Mouse (Mus musculus) megakaryocyte progenitor cell, adult 5-6 weeks (primary cell): ENCODE measurements around the gene Kras. TPM values are rescaled to one million over a fixed set of nuclear protein-coding genes. Genes with fewer than 3 reads are reported as not detected.

Experiments
- ATAC-seq: replicated peaks from 2 replicates; pipeline ENCODE4 v1.8.0; 2016; ENCODE audit warnings: mild to moderate bottlenecking, moderate TSS enrichment, inconsistent platforms; ENCODE audit not compliant: poor library complexity
- total RNA-seq, 2 experiments: library from RNA; stranded (forward) in 1 of 2; stranded (reverse) in 1 of 2; fragments of 157-497, 149-512 nt in 1 of 2; fragments of 200-1000 nt in 1 of 2; gene quantifications; 2 replicates each; pipeline versions ENCODE4 v1.2.3 to v1.2.4; 2015 to 2017

The Kras gene
- total RNA-seq, 2 experiments from 2014 or later, result 11.7 to 48.7 TPM

DNA sequence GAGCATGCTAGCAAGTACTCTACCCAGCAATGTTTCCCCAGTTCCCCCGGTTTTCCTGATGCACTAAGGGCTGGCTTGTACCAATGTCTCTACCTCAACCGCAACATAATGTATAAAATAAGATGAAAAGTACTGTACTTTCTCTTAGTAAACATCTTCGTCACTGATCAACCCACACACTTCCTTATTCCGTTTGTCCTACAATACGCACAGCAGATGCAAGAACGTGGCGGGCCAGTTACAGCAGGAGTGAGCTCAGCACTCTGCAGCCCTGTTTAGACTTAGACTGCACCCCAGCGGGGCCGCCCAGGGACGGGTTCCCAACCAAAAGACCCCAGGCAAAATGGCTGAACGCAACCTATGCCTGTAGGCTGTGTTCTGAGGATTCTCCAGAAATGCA is 56.6 kb downstream of the Kras start:
- ATAC-seq, result peak; percentile 96

DNA sequence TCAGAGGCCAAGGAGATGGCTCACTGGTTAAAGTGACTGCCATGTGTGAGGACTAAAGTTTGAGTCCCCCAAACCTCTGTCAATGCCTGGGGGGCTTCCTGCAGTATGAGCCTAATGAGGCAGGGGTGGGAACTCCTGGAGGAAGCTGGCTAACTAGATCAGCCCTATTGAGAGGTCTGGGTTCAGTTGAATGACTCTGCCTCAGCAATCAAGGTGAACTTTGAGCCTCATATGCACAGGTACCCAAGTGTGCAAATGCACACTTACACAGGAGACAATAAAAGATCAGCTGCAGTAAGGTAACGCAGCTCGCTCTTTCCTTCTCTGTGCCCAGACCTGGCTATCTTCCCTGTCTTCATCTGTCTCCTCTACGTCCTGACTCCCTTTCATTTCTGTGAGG is 57.0 kb downstream of the Kras start:
- no peak for ATAC-seq

DNA sequence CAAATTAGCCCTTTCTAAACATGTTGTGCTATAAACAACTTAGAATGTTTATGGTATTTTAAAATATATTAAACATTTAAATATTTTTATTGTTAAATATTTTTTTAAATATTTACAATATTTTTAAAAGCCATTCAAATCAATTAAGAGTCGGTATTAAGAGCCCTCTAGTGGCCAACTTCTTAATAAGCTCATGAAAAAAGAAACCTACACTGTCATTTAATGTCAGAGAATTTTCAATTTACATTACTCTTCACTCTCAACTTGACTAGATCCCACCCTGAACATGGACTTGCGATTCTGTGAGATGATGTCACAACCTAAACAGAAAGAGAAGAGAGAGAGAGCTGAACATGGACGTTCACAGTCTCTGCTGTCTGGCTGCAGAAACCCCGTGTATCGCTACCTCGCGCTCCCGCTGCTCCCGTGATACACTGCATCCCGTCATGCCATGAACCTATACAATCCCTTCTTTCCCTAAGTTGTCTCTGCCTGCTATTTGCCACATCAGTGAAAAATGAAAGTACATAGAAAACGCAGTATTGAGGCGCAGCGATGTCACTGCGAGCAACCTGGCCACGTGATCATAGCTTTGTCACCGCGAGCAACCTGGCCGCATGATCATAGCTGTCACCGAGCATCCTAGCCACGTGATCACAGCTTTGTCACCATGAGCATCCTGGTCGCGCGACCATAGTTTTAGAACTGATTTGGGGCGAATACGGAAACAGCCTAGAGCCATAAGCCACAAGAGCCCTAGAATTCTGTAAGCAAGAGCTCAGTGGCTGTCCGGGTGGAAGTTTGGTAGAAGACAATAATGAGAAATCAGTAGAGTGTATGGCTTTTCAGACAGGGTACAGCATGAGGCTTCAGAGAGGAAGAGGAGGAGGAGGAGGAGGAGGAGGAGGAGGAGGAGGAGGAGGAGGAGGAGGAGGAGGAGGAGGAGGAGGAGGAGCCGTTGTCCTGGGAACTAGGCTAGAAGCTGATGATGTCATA is 62.6 kb downstream of the Kras start:
- ATAC-seq, result peak; percentile 73

DNA sequence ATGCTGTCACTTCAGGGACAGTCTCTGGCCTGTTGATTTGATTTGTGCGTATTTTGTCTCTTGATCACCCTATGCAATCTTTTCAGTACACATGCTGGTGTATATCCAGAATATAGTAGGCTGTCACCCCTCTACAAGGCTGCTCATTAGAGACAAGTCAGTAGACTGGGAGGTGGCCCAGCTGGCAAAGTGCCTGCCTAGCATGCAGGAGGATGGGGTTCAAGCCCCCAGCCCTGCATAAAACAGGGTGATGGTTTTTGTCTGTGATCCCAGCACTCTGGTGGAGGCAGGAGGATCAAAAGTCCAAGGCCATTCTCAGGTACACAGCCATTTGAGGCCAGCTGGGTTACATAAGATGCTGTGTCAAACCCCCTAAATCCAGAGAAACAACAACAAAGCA is 63.9 kb downstream of the Kras start:
- no peak for ATAC-seq

DNA sequence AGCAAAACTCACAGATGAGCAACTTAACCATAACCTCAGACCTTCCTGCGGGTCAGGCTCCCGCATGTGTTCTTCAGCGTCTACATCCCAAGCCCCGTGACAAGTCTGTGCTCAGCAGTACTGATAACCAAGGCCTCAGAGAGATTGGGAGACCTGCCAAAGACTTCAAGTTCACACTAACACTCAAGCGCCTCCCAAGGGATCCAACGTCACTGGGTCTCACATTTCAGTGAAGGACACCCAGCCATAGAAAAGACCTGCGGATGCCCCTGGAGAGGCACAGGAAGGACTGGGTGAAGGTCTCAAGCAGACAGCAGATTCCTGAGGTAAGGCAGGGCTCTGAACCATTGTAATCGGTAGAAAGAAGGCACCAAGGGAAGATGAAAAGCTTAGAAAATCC is 68.0 kb downstream of the Kras start:
- ATAC-seq, result no peak

DNA sequence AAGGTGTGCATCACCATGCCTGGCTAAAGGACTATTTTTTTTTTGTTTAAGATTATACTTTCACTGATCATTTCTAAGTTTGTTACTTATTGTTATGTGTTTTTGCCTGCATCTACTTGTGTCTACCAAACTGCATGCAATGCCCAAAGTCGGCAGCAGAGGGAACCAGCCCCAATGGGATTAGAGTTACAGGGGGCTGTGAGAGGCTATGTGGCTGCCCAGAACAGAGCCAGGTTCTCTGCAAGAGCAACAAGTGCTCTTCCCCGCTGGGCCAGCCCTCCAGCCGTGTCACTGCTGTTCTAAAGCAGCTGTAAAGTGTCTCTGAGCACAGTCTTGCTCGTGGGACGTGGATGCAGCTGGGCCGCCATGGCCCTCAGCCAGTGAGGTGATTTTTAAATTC is 70.4 kb downstream of the Kras start:
- ATAC-seq, result peak; percentile 89

DNA sequence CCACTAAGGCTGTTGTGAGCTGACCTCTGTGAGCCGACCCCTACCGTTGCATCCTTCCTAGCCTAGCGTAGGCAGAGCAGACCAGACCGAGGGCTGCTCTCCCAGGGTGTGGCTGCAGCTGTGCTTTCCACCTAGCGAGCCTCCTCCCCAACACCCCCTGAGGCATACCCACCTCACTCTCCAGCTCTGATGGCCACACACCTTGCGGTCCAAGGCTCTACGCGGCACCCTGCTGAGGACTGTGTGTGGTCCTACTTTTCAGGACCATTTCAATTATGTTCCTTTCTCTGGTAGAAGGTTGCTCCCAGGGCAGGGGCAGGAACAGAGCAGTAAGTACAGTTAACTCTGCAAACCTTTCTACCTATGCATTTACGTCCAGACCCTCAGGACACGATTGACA is 73.6 kb downstream of the Kras start:
- no peak for ATAC-seq

DNA sequence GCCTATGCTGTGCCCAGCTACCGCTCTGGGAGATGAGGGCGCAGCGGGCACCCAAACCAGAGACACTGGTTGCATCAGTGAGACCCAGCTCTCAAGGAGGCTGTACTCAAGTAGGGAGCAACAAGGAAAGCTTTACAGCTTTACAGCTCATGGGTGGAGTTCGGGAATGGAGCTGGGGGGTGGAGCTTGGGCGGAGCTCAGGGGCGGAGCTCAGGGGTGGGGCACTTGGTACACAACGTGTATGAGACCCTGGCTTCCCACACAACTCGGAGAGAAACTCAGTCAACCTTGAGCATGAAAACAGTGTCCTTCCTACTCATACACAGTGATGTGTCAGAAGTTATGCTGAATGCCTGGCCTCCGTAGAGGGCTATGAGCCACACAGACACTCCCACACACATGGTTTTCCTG is 74.5 kb downstream of the Kras start:
- no peak for ATAC-seq

DNA sequence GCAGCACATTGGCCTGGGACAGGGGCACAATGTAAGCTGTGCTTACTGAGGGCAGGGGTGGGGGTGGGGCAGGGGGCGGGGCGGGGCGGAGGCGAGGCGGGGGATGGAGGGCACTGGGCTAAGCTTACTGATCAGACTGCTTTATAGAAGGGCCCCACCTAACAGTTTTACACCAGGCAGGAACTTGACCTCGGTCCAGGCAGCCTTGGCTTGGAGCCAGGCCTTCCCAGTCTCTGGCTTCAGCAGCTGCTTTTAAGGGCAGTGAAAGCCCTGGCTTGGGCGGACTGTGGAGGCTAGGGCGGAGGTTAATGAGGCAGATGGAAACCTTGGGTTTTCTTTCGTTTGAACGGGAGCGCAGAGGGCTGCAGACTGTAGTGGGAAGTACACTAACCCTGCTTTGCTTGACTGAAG is 76.3 kb downstream of the Kras start:
- no peak for ATAC-seq

DNA sequence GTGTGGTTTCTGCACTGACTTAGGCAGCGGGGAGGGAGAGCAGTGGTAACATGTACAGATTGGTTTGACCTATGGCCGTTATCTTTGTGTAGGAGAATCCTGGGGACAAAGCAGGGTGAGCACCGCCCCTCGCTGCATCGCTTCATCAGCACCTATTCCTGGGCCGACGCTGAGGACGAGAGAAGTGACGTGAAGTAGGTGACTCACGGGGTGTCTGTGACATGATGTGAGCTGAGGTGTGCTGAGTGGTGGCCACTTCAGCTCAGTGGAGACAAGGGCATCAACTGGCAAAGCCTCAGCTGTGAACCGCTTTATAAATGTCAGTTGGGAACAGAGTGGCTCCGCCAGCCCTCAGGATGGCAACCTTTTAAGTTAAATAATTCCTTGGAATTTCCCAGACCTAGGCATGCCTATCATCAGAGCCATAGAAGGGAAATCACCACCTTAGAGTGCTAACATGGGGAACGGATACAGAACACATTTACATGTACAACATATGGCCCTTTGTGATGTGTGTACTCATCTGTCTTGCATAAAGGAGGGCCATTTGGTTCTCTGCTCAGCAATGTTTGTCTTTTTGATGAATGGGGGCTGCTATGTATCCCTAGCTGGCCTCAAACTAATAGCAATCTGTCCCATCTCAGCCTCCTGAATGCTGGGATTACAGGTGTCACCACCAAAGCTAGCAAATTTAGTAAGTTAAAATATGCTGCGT is 78.0 kb downstream of the Kras start:
- ATAC-seq, result no peak

Other genes starting within 250 kb of the Kras start
- gene Bcat1, start 174.1 kb downstream of the Kras start, total RNA-seq (2015), result 0.27 and 0.29 TPM in 2 replicates
- 1.1 and 1.5 TPM in 2 replicates for gene Bcat1, start 174.1 kb downstream of the Kras start, total RNA-seq (2017)
- 42.1 and 42.6 TPM in 2 replicates for gene Lrmp, start 134.6 kb downstream of the Kras start, total RNA-seq (2015)
- 93.6 and 125 TPM in 2 replicates for gene Lrmp, start 134.6 kb downstream of the Kras start, total RNA-seq (2017)
- gene Casc1, start 39.2 kb downstream of the Kras start, total RNA-seq (2015), result 0.15 and 0.32 TPM in 2 replicates
- 0.04 and 0.47 TPM in 2 replicates for gene Casc1, start 39.2 kb downstream of the Kras start, total RNA-seq (2017)
- gene Etfrf1, start 39.1 kb downstream of the Kras start, total RNA-seq (2015), result 20.7 and 21.9 TPM in 2 replicates
- 18.0 and 23.0 TPM in 2 replicates for gene Etfrf1, start 39.1 kb downstream of the Kras start, total RNA-seq (2017)